Mouse (Mus musculus): ENCODE measurements around the gene Aifm1. TPM values are rescaled to one million over a fixed set of nuclear protein-coding genes. Genes with fewer than 3 reads are reported as not detected.
A peak's percentile ranks its signal among the peaks of the same experiment; 100 is the strongest.

The Aifm1 gene
- polyA plus RNA-seq, 1 experiment from 2014 or later, result 33.5 TPM

- Histone ChIP-seq H3K27me3 (ENCODE audit: control insufficient read depth, insufficient read depth, low read depth, low read length) (no peaks in the 10 kb centered on the region), H3K4me1 (ENCODE audit: control insufficient read depth, insufficient read depth, low read length) (peaks cover 18% of the 10 kb centered on the region), H3K9ac (ENCODE audit: low read depth, low read length) (peak overlapping the region; percentile 79), H3K9me3 (replicated peaks; ENCODE audit: control insufficient read depth, low read length, poor library complexity, severe bottlenecking) (no peaks in the 10 kb centered on the region), H3K27ac (ENCODE audit: low read length) (peak overlapping the region; percentile 90), H3K4me2 (ENCODE audit: low read length) (peak overlapping the region; percentile 61), H3K4me3 (ENCODE audit: low read depth, low read length) (peak overlapping the region; percentile 53), H3K36me3 (ENCODE audit: control insufficient read depth, insufficient read depth, low read length) (no peaks in the 10 kb centered on the region)
- ATAC-seq, result peak; percentile 96
- 33% methylated on average over 14 of the region's 15 CpGs for WGBS
These were observed 4.9 kb upstream of the Aifm1 start for GRCm38 (mm10) chrX:48518211-48518807.

- H3K9ac ChIP-seq (ENCODE audit: low read depth, low read length), result no peak overlapping the region
- no peak for ATAC-seq
- H3K4me3 ChIP-seq (ENCODE audit: low read depth, low read length), result peak overlapping the region; percentile 59
- H3K36me3 ChIP-seq (ENCODE audit: control insufficient read depth, insufficient read depth, low read length), result no peaks in the 10 kb centered on the region
- H3K9me3 ChIP-seq (replicated peaks; ENCODE audit: control insufficient read depth, low read length, poor library complexity, severe bottlenecking), result no peaks in the 10 kb centered on the region
- no peaks in the 10 kb centered on the region for H3K27me3 ChIP-seq (ENCODE audit: control insufficient read depth, insufficient read depth, low read depth, low read length)
- no peak overlapping the region for H3K27ac ChIP-seq (ENCODE audit: low read length)
- 16% methylated on average over 13 of the region's 13 CpGs for WGBS
- H3K4me2 ChIP-seq (ENCODE audit: low read length), result peak overlapping the region; percentile 65
- H3K4me1 ChIP-seq (ENCODE audit: control insufficient read depth, insufficient read depth, low read length), result peaks cover 5% of the 10 kb centered on the region
These were observed 461 bp upstream of the Aifm1 start for GRCm38 (mm10) chrX:48513824-48514223.

GRCm38 (mm10) chrX:48493763-48494162 lies 19.6 kb downstream of the Aifm1 start:
- H3K4me3 ChIP-seq (ENCODE audit: low read depth, low read length), result no peak overlapping the region
- no peaks in the 10 kb centered on the region for H3K4me1 ChIP-seq (ENCODE audit: control insufficient read depth, insufficient read depth, low read length)
- no peaks in the 10 kb centered on the region for H3K36me3 ChIP-seq (ENCODE audit: control insufficient read depth, insufficient read depth, low read length)
- no peaks in the 10 kb centered on the region for H3K9me3 ChIP-seq (replicated peaks; ENCODE audit: control insufficient read depth, low read length, poor library complexity, severe bottlenecking)
- no peak overlapping the region for H3K27ac ChIP-seq (ENCODE audit: low read length)
- H3K4me2 ChIP-seq (ENCODE audit: low read length), result no peak overlapping the region
- 96% methylated on average over 8 of the region's 8 CpGs for WGBS
- no peak for ATAC-seq
- no peak overlapping the region for H3K9ac ChIP-seq (ENCODE audit: low read depth, low read length)
- no peaks in the 10 kb centered on the region for H3K27me3 ChIP-seq (ENCODE audit: control insufficient read depth, insufficient read depth, low read depth, low read length)

GRCm38 (mm10) chrX:48481687-48482086 lies 31.7 kb downstream of the Aifm1 start:
- WGBS, result 94% methylated on average over 7 of the region's 7 CpGs
- H3K4me2 ChIP-seq (ENCODE audit: low read length), result no peak overlapping the region
- ATAC-seq, result no peak
- H3K9me3 ChIP-seq (replicated peaks; ENCODE audit: control insufficient read depth, low read length, poor library complexity, severe bottlenecking), result no peaks in the 10 kb centered on the region
- H3K4me1 ChIP-seq (ENCODE audit: control insufficient read depth, insufficient read depth, low read length), result no peaks in the 10 kb centered on the region
- H3K36me3 ChIP-seq (ENCODE audit: control insufficient read depth, insufficient read depth, low read length), result no peaks in the 10 kb centered on the region
- no peaks in the 10 kb centered on the region for H3K27me3 ChIP-seq (ENCODE audit: control insufficient read depth, insufficient read depth, low read depth, low read length)
- no peak overlapping the region for H3K4me3 ChIP-seq (ENCODE audit: low read depth, low read length)
- H3K27ac ChIP-seq (ENCODE audit: low read length), result no peak overlapping the region
- H3K9ac ChIP-seq (ENCODE audit: low read depth, low read length), result no peak overlapping the region

GRCm38 (mm10) chrX:48481095-48481494 lies 32.3 kb downstream of the Aifm1 start:
- no peak overlapping the region for H3K4me2 ChIP-seq (ENCODE audit: low read length)
- no peak for ATAC-seq
- no peak overlapping the region for H3K4me3 ChIP-seq (ENCODE audit: low read depth, low read length)
- H3K4me1 ChIP-seq (ENCODE audit: control insufficient read depth, insufficient read depth, low read length), result no peaks in the 10 kb centered on the region
- no peaks in the 10 kb centered on the region for H3K27me3 ChIP-seq (ENCODE audit: control insufficient read depth, insufficient read depth, low read depth, low read length)
- no peak overlapping the region for H3K27ac ChIP-seq (ENCODE audit: low read length)
- 83% methylated on average over 4 of the region's 4 CpGs for WGBS
- no peaks in the 10 kb centered on the region for H3K9me3 ChIP-seq (replicated peaks; ENCODE audit: control insufficient read depth, low read length, poor library complexity, severe bottlenecking)
- no peak overlapping the region for H3K9ac ChIP-seq (ENCODE audit: low read depth, low read length)
- no peaks in the 10 kb centered on the region for H3K36me3 ChIP-seq (ENCODE audit: control insufficient read depth, insufficient read depth, low read length)

- Histone ChIP-seq H3K4me3 (ENCODE audit: low read depth, low read length) (no peak overlapping the region), H3K27me3 (ENCODE audit: control insufficient read depth, insufficient read depth, low read depth, low read length) (no peaks in the 10 kb centered on the region), H3K27ac (ENCODE audit: low read length) (no peak overlapping the region), H3K9me3 (replicated peaks; ENCODE audit: control insufficient read depth, low read length, poor library complexity, severe bottlenecking) (no peaks in the 10 kb centered on the region), H3K9ac (ENCODE audit: low read depth, low read length) (no peak overlapping the region), H3K4me2 (ENCODE audit: low read length) (no peak overlapping the region), H3K4me1 (ENCODE audit: control insufficient read depth, insufficient read depth, low read length) (no peaks in the 10 kb centered on the region), H3K36me3 (ENCODE audit: control insufficient read depth, insufficient read depth, low read length) (no peaks in the 10 kb centered on the region)
- no peak for ATAC-seq
- WGBS, result 90% methylated on average over 3 of the region's 3 CpGs
These were observed 45.9 kb downstream of the Aifm1 start for GRCm38 (mm10) chrX:48467355-48467946.

GRCm38 (mm10) chrX:48466174-48466573 lies 47.2 kb downstream of the Aifm1 start:
- 90% methylated on average over 2 of the region's 2 CpGs for WGBS
- Histone ChIP-seq H3K27me3 (ENCODE audit: control insufficient read depth, insufficient read depth, low read depth, low read length) (no peaks in the 10 kb centered on the region), H3K27ac (ENCODE audit: low read length) (no peak overlapping the region), H3K4me1 (ENCODE audit: control insufficient read depth, insufficient read depth, low read length) (no peaks in the 10 kb centered on the region), H3K36me3 (ENCODE audit: control insufficient read depth, insufficient read depth, low read length) (no peaks in the 10 kb centered on the region), H3K9ac (ENCODE audit: low read depth, low read length) (no peak overlapping the region), H3K9me3 (replicated peaks; ENCODE audit: control insufficient read depth, low read length, poor library complexity, severe bottlenecking) (no peaks in the 10 kb centered on the region), H3K4me2 (ENCODE audit: low read length) (no peak overlapping the region), H3K4me3 (ENCODE audit: low read depth, low read length) (no peak overlapping the region)
- ATAC-seq, result no peak

- no peaks in the 10 kb centered on the region for H3K27me3 ChIP-seq (ENCODE audit: control insufficient read depth, insufficient read depth, low read depth, low read length)
- no peaks in the 10 kb centered on the region for H3K9me3 ChIP-seq (replicated peaks; ENCODE audit: control insufficient read depth, low read length, poor library complexity, severe bottlenecking)
- no peaks in the 10 kb centered on the region for H3K4me1 ChIP-seq (ENCODE audit: control insufficient read depth, insufficient read depth, low read length)
- H3K4me2 ChIP-seq (ENCODE audit: low read length), result no peak overlapping the region
- H3K9ac ChIP-seq (ENCODE audit: low read depth, low read length), result no peak overlapping the region
- no peaks in the 10 kb centered on the region for H3K36me3 ChIP-seq (ENCODE audit: control insufficient read depth, insufficient read depth, low read length)
- no peak overlapping the region for H3K4me3 ChIP-seq (ENCODE audit: low read depth, low read length)
- H3K27ac ChIP-seq (ENCODE audit: low read length), result no peak overlapping the region
- no peak for ATAC-seq
- WGBS, result 91% methylated on average over 6 of the region's 6 CpGs
These were observed 48.9 kb downstream of the Aifm1 start for GRCm38 (mm10) chrX:48464436-48464835.

GRCm38 (mm10) chrX:48463636-48464035 lies 49.7 kb downstream of the Aifm1 start:
- Histone ChIP-seq H3K9me3 (replicated peaks; ENCODE audit: control insufficient read depth, low read length, poor library complexity, severe bottlenecking) (no peaks in the 10 kb centered on the region), H3K27ac (ENCODE audit: low read length) (no peak overlapping the region), H3K27me3 (ENCODE audit: control insufficient read depth, insufficient read depth, low read depth, low read length) (no peaks in the 10 kb centered on the region), H3K36me3 (ENCODE audit: control insufficient read depth, insufficient read depth, low read length) (no peaks in the 10 kb centered on the region), H3K4me3 (ENCODE audit: low read depth, low read length) (no peak overlapping the region), H3K9ac (ENCODE audit: low read depth, low read length) (no peak overlapping the region), H3K4me1 (ENCODE audit: control insufficient read depth, insufficient read depth, low read length) (no peaks in the 10 kb centered on the region), H3K4me2 (ENCODE audit: low read length) (no peak overlapping the region)
- WGBS, result 79% methylated on average over 4 of the region's 4 CpGs
- ATAC-seq, result no peak
